Mouse (Mus musculus) urinary bladder, adult 18-20 months (tissue): Measurements from ENCODE around the gene Olfr298.

Experiments
- DNase-seq, 2 experiments: peaks; one replicate each; pipeline ENCODE4 v3.0.0; 2022; ENCODE audit warnings: low spot score in 2 of 2, mixed read lengths in 2 of 2

Olfr298 gene

DNA sequence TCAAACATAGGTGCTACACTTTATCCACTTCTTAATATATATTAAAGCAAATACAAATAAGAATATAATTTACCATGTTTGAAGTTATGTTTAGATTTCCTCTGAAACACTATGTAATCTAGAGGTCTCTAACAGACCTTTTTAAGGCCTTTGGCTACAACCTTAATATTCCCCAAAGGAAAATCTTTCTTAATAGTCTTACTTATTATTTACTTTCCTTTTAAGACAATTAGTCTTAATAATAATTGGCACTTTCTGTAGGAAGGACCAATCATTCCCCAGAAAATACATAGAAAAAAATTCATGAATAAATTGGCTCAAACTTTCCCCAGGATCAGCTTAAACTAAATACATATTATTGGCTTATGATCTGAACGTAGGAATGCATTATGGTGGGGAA, at the start of gene Olfr298:
Gene Olfr298, minus strand, starts transcription at position 101 of the 400 bp plus-strand sequence.
- no peak for DNase-seq

GRCm38 (mm10) chr7:86519668-86520067, 27.4 kb upstream of the Olfr298 start, which contains the start of gene Olfr297:
Olfr297 (plus strand) TSS chr7:86519968.
- no peak for DNase-seq

DNA sequence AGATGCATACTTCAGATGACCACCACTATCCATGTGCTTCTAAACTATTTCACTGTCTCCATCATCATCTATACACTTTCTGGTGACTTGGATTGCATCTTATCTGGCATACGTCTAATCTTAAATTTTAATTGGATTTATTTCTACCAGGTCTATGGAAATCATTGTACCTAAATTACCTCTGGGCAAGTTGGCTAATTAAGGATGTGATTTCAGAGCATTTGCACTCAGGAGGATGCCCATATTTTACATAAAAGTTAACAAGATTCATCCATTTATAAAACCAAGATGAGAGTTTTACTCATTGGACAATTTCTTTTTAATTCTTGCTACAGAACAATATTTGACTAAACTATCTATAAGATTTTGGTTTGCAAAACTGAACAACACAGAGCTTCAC, 32.7 kb downstream of the Olfr298 start, which contains the start of gene Olfr299:
Gene Olfr299, plus strand, starts transcription at position 301 of the 400 bp plus-strand sequence.
- no peak for DNase-seq
